Mouse (Mus musculus): ENCODE measurements around the gene Copz1. TPM values are rescaled to one million over a fixed set of nuclear protein-coding genes. Genes with fewer than 3 reads are reported as not detected.

Gene Copz1
- polyA plus RNA-seq (2012; rRNA removed): 43.2 and 46.8 TPM in 2 replicates

- Histone ChIP-seq H3K27me3 (ENCODE audit: control insufficient read depth, insufficient read depth, low read length) (no peaks in the 10 kb centered on the region), H3K4me3 (ENCODE audit: extremely low read depth, insufficient read depth, insufficient read length) (peak within 1 kb of the TSS; percentile 73), H3K4me1 (ENCODE audit: control insufficient read depth, insufficient read depth, insufficient read length) (no peaks in the 10 kb centered on the region), H3K27ac (ENCODE audit: insufficient read depth, low read length) (no peak within 1 kb of the TSS), H3K36me3 (ENCODE audit: control insufficient read depth, insufficient read depth, low read length) (no peaks in the 10 kb centered on the region)
- under 1% methylated on average over 38 of the region's 38 CpGs for WGBS
- TF ChIP-seq POLR2A (IDR thresholded peaks at IDR 0.05; ENCODE audit: low read depth, low read length): peak; percentile 75
- TF ChIP-seq CTCF (IDR thresholded peaks at IDR 0.05; ENCODE audit: extremely low read depth, insufficient read depth, insufficient read length, insufficient replicate concordance): no peak
- DNase-seq (ENCODE audit: low read depth in 1 of 2, low spot score in 2 of 2): peak; percentile 92 to 99
Measured at GRCm38 (mm10) chr15:103272419-103273279, at the start of gene Copz1. Gene Copz1, plus strand, starts transcription at chr15:103272714.

GRCm38 (mm10) chr15:103224161-103224560 lies 48.4 kb upstream of the Copz1 start:
- DNase-seq (ENCODE audit: low read depth in 1 of 2, low spot score in 2 of 2): no peak
- no peaks in the 10 kb centered on the region for H3K36me3 ChIP-seq (ENCODE audit: control insufficient read depth, insufficient read depth, low read length)
- WGBS: 93% methylated on average over 2 of the region's 2 CpGs
- H3K4me3 ChIP-seq (ENCODE audit: extremely low read depth, insufficient read depth, insufficient read length): no peak overlapping the region
- TF ChIP-seq CTCF (IDR thresholded peaks at IDR 0.05; ENCODE audit: extremely low read depth, insufficient read depth, insufficient read length, insufficient replicate concordance) (no peak), POLR2A (IDR thresholded peaks at IDR 0.05; ENCODE audit: low read depth, low read length) (no peak)
- H3K4me1 ChIP-seq (ENCODE audit: control insufficient read depth, insufficient read depth, insufficient read length): no peaks in the 10 kb centered on the region
- H3K27me3 ChIP-seq (ENCODE audit: control insufficient read depth, insufficient read depth, low read length): no peaks in the 10 kb centered on the region
- no peak overlapping the region for H3K27ac ChIP-seq (ENCODE audit: insufficient read depth, low read length)

- Histone ChIP-seq H3K4me3 (ENCODE audit: extremely low read depth, insufficient read depth, insufficient read length) (no peak overlapping the region), H3K4me1 (ENCODE audit: control insufficient read depth, insufficient read depth, insufficient read length) (no peaks in the 10 kb centered on the region), H3K27ac (ENCODE audit: insufficient read depth, low read length) (no peak overlapping the region), H3K36me3 (ENCODE audit: control insufficient read depth, insufficient read depth, low read length) (no peaks in the 10 kb centered on the region), H3K27me3 (ENCODE audit: control insufficient read depth, insufficient read depth, low read length) (no peaks in the 10 kb centered on the region)
- no peak for TF ChIP-seq CTCF (IDR thresholded peaks at IDR 0.05; ENCODE audit: extremely low read depth, insufficient read depth, insufficient read length, insufficient replicate concordance)
- TF ChIP-seq POLR2A (IDR thresholded peaks at IDR 0.05; ENCODE audit: low read depth, low read length): no peak
- no peak for DNase-seq (ENCODE audit: low read depth in 1 of 2, low spot score in 2 of 2)
- WGBS: 93% methylated on average over 3 of the region's 3 CpGs
Measured at GRCm38 (mm10) chr15:103227022-103227421, 45.5 kb upstream of the Copz1 start.

- no peaks in the 10 kb centered on the region for H3K36me3 ChIP-seq (ENCODE audit: control insufficient read depth, insufficient read depth, low read length)
- 93% methylated on average over 2 of the region's 2 CpGs for WGBS
- H3K27ac ChIP-seq (ENCODE audit: insufficient read depth, low read length): no peak overlapping the region
- H3K4me3 ChIP-seq (ENCODE audit: extremely low read depth, insufficient read depth, insufficient read length): no peak overlapping the region
- DNase-seq (ENCODE audit: low read depth in 1 of 2, low spot score in 2 of 2): no peak
- H3K27me3 ChIP-seq (ENCODE audit: control insufficient read depth, insufficient read depth, low read length): no peaks in the 10 kb centered on the region
- no peak for TF ChIP-seq POLR2A (IDR thresholded peaks at IDR 0.05; ENCODE audit: low read depth, low read length)
- no peak for TF ChIP-seq CTCF (IDR thresholded peaks at IDR 0.05; ENCODE audit: extremely low read depth, insufficient read depth, insufficient read length, insufficient replicate concordance)
- no peaks in the 10 kb centered on the region for H3K4me1 ChIP-seq (ENCODE audit: control insufficient read depth, insufficient read depth, insufficient read length)
Measured at GRCm38 (mm10) chr15:103227572-103227971, 44.9 kb upstream of the Copz1 start.

GRCm38 (mm10) chr15:103228904-103229303 lies 43.6 kb upstream of the Copz1 start:
- H3K4me3 ChIP-seq (ENCODE audit: extremely low read depth, insufficient read depth, insufficient read length): no peak overlapping the region
- TF ChIP-seq CTCF (IDR thresholded peaks at IDR 0.05; ENCODE audit: extremely low read depth, insufficient read depth, insufficient read length, insufficient replicate concordance) (no peak), POLR2A (IDR thresholded peaks at IDR 0.05; ENCODE audit: low read depth, low read length) (no peak)
- H3K27ac ChIP-seq (ENCODE audit: insufficient read depth, low read length): no peak overlapping the region
- WGBS: 73% methylated on average over 2 of the region's 2 CpGs
- no peaks in the 10 kb centered on the region for H3K27me3 ChIP-seq (ENCODE audit: control insufficient read depth, insufficient read depth, low read length)
- no peaks in the 10 kb centered on the region for H3K4me1 ChIP-seq (ENCODE audit: control insufficient read depth, insufficient read depth, insufficient read length)
- H3K36me3 ChIP-seq (ENCODE audit: control insufficient read depth, insufficient read depth, low read length): no peaks in the 10 kb centered on the region
- DNase-seq (ENCODE audit: low read depth in 1 of 2, low spot score in 2 of 2): no peak

- H3K4me3 ChIP-seq (ENCODE audit: extremely low read depth, insufficient read depth, insufficient read length): no peak overlapping the region
- WGBS: 84% methylated on average over 2 of the region's 2 CpGs
Measured at GRCm38 (mm10) chr15:103233119-103233518, 39.4 kb upstream of the Copz1 start.

GRCm38 (mm10) chr15:103237295-103237694 lies 35.2 kb upstream of the Copz1 start:
- H3K4me1 ChIP-seq (ENCODE audit: control insufficient read depth, insufficient read depth, insufficient read length): no peaks in the 10 kb centered on the region; the same call in 1 of the 2 replicates
- no peaks in the 10 kb centered on the region for H3K27me3 ChIP-seq (ENCODE audit: control insufficient read depth, insufficient read depth, low read length)
- H3K4me3 ChIP-seq (ENCODE audit: extremely low read depth, insufficient read depth, insufficient read length): no peak overlapping the region
- TF ChIP-seq CTCF (IDR thresholded peaks at IDR 0.05; ENCODE audit: extremely low read depth, insufficient read depth, insufficient read length, insufficient replicate concordance) (no peak), POLR2A (IDR thresholded peaks at IDR 0.05; ENCODE audit: low read depth, low read length) (no peak)
- DNase-seq (ENCODE audit: low read depth in 1 of 2, low spot score in 2 of 2): no peak
- WGBS: 81% methylated on average over 7 of the region's 7 CpGs
- H3K36me3 ChIP-seq (ENCODE audit: control insufficient read depth, insufficient read depth, low read length): peaks cover 7% of the 10 kb centered on the region
- no peak overlapping the region for H3K27ac ChIP-seq (ENCODE audit: insufficient read depth, low read length)

More at GRCm38 (mm10) chr15:103233119-103233518, 39.4 kb upstream of the Copz1 start:
- Histone ChIP-seq H3K27ac (ENCODE audit: insufficient read depth, low read length) (no peak overlapping the region), H3K27me3 (ENCODE audit: control insufficient read depth, insufficient read depth, low read length) (no peaks in the 10 kb centered on the region), H3K4me1 (ENCODE audit: control insufficient read depth, insufficient read depth, insufficient read length) (no peaks in the 10 kb centered on the region), H3K36me3 (ENCODE audit: control insufficient read depth, insufficient read depth, low read length) (no peaks in the 10 kb centered on the region)
- DNase-seq (ENCODE audit: low read depth in 1 of 2, low spot score in 2 of 2): no peak
- TF ChIP-seq CTCF (IDR thresholded peaks at IDR 0.05; ENCODE audit: extremely low read depth, insufficient read depth, insufficient read length, insufficient replicate concordance): no peak
- TF ChIP-seq POLR2A (IDR thresholded peaks at IDR 0.05; ENCODE audit: low read depth, low read length): no peak
